Mouse (Mus musculus) hindbrain, embryonic 15.5 days (tissue): Measurements from ENCODE around the gene Mgll. TPM values are rescaled to one million over a fixed set of nuclear protein-coding genes. Genes with fewer than 3 reads are reported as not detected.

ENCODE experiments used
- ATAC-seq: fragments of 200-750 bp; cut with Nextera tagmentation; 2 replicates; pipeline ENCODE4 v1.8.0; 2017; ENCODE audit warnings: low read depth, moderate number of reproducible peaks, moderate TSS enrichment; ENCODE audit not compliant: low FRiP score
- H3K27ac ChIP-seq: fragments of 300-500 bp; sonication (generic); replicated peaks from 2 replicates; pipeline ENCODE4 v1.5.1; 2015; ENCODE audit warnings: mild to moderate bottlenecking, inconsistent platforms
- H3K27me3 ChIP-seq: fragments of 300-500 bp; sonication (generic); 2 replicates; pipeline ENCODE4 v1.6.1; 2015; ENCODE audit warnings: control low read depth, inconsistent platforms
- H3K36me3 ChIP-seq: fragments of 300-500 bp; sonication (generic); 2 replicates; pipeline ENCODE4 v1.6.1; 2015; ENCODE audit warnings: control low read depth, inconsistent platforms
- H3K4me1 ChIP-seq: fragments of 300-500 bp; sonication (generic); replicated peaks from 2 replicates; pipeline ENCODE4 v1.6.1; 2015; ENCODE audit warnings: control low read depth, inconsistent platforms
- H3K4me2 ChIP-seq: fragments of 300-500 bp; sonication (generic); 2 replicates; pipeline ENCODE4 v1.6.1; 2015; ENCODE audit warnings: moderate library complexity, mild to moderate bottlenecking, inconsistent platforms
- H3K4me3 ChIP-seq: fragments of 300-500 bp; sonication (generic); 2 replicates; pipeline ENCODE4 v1.5.1; 2015; ENCODE audit warnings: mild to moderate bottlenecking, inconsistent platforms
- H3K9ac ChIP-seq: fragments of 300-500 bp; sonication (generic); 2 replicates; pipeline ENCODE4 v1.6.1; 2015; ENCODE audit warnings: inconsistent platforms
- H3K9me3 ChIP-seq: fragments of 300-500 bp; sonication (generic); 2 replicates; pipeline ENCODE4 v1.6.1; 2016; ENCODE audit warnings: control low read depth, inconsistent platforms
- WGBS: fragments of 180-500 bp; shearing (Covaris S2); methylation state at CpG from one replicate; pipeline ENCODE4 v1.1.7; 2015; 5-methylcytosine and 5-hydroxymethylcytosine counted together
- polyA plus RNA-seq: library from polyadenylated mRNA; unstranded; fragments of >200 nt; fragmentation: Nextera tagmentation; extraction: Ambion mirVana; gene quantifications from 2 replicates; pipeline ENCODE4 v1.2.1, GENCODE M21; 2015

Mgll gene
- polyA plus RNA-seq, 1 experiment from 2014 or later: 59.0 TPM

DNA sequence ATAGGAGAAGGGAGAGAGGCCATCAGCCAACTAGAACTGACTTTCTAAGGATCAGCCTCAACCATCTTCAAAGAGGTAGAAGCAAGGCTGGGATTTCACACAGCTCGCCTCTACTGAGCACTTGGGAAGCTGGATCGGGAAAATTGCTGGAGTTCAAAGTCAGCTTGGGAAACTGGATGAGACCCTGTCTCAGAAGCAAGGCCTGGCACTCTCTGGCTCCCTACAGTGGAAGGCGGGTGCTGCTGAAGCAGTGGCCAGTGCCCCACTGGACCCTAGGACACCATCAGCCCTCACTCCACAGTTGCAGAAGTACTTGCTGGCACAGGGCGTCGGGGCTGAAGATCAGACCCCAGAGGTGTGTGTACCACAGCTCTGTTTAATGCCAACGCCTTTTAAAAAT lies 133.6 kb downstream of the Mgll start:
- H3K4me1 ChIP-seq: 0 out of 2 replicates have a peak, but pooled peaks cover 7% of the 10 kb centered on the region
- WGBS: 88% methylated on average over 6 of the region's 6 CpGs
- no peak for ATAC-seq
- no peaks in the 10 kb centered on the region for H3K27me3 ChIP-seq
- no peak overlapping the region for H3K4me3 ChIP-seq
- H3K27ac ChIP-seq: peak overlapping the region; percentile 36; the same call in 1 of the 2 replicates
- peaks cover 62% of the 10 kb centered on the region for H3K36me3 ChIP-seq
- H3K4me2 ChIP-seq: no peak overlapping the region
- no peaks in the 10 kb centered on the region for H3K9me3 ChIP-seq
- no peak overlapping the region for H3K9ac ChIP-seq

DNA sequence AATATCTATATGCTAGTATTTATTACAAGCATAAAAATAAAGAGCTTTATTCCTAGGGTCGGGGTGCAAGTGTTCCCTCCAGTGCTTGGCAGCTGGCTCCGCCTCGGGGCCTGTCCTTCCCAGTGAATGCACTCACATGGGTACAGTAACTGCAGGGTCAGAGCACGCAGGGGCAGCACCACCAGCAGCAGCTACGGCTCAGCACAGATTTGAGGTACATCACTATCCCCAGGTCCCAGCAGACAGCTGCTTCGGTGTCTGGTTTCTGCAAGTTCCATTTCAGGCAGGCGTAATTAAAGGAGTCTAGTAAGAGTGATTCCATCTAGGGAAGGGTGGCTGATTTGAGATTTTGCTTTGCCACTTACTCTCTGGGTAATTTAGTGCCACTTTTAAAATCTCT lies 134.1 kb downstream of the Mgll start:
- 65% methylated on average over 7 of the region's 7 CpGs for WGBS
- 0 out of 2 replicates have a peak, but pooled peaks cover 7% of the 10 kb centered on the region for H3K4me1 ChIP-seq
- no peaks in the 10 kb centered on the region for H3K27me3 ChIP-seq
- H3K4me2 ChIP-seq: no peak overlapping the region
- no peaks in the 10 kb centered on the region for H3K9me3 ChIP-seq
- ATAC-seq: no peak
- no peak overlapping the region for H3K27ac ChIP-seq
- no peak overlapping the region for H3K4me3 ChIP-seq
- H3K9ac ChIP-seq: no peak overlapping the region
- H3K36me3 ChIP-seq: peaks cover 68% of the 10 kb centered on the region

DNA sequence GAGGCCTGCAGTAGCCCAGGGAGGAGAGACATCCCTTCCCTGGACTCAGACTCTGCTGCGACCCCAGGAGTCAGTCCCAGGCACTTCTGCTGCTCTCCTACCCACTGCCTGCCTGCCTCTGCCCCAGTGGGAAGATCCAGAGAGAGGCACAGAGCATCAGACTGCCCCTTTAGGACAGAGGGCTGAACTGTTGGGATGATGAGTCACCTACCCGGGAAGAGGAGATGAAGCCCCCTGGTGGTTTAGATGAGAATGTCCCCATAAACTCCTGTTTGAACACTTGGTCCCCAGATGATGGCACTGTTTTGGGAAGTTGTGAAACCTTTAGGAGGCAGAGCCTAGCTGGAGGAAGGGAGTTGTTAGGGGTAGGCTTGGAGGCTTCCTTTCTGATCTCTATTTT lies 136.7 kb downstream of the Mgll start:
- no peak overlapping the region for H3K4me2 ChIP-seq
- H3K9ac ChIP-seq: no peak overlapping the region
- no peaks in the 10 kb centered on the region for H3K27me3 ChIP-seq
- H3K27ac ChIP-seq: no peak overlapping the region
- WGBS: 13% methylated on average over 2 of the region's 2 CpGs
- H3K4me3 ChIP-seq: no peak overlapping the region
- H3K4me1 ChIP-seq: 0 out of 2 replicates have a peak, but pooled peaks cover 7% of the 10 kb centered on the region
- no peak for ATAC-seq
- peaks cover 69% of the 10 kb centered on the region for H3K36me3 ChIP-seq
- no peaks in the 10 kb centered on the region for H3K9me3 ChIP-seq

DNA sequence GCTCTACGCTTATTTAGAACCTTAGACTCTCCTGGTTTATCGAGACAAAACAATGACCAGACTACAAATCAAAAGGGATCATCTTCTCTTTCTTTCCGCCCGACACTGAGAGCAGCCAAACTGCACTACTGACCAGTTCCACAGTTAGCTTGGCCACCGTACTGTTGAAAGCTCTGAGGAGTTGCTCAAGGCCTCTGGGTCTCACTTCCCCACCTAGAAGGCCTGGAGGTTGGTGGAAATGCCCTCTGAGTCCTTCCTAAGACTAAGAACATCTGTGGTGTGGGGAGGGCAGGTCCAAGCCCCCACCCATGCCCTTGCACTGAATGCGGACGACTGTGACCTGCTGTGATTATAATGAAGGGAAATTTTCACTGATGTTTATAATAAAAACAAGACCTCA lies 141.5 kb downstream of the Mgll start:
- Histone ChIP-seq H3K4me1 (peaks cover 14% of the 10 kb centered on the region), H3K9me3 (no peaks in the 10 kb centered on the region), H3K9ac (no peak overlapping the region), H3K4me3 (no peak overlapping the region), H3K27me3 (no peaks in the 10 kb centered on the region), H3K27ac (no peak overlapping the region), H3K4me2 (no peak overlapping the region), H3K36me3 (peaks cover 41% of the 10 kb centered on the region)
- ATAC-seq: no peak
- 89% methylated on average over 7 of the region's 7 CpGs for WGBS

DNA sequence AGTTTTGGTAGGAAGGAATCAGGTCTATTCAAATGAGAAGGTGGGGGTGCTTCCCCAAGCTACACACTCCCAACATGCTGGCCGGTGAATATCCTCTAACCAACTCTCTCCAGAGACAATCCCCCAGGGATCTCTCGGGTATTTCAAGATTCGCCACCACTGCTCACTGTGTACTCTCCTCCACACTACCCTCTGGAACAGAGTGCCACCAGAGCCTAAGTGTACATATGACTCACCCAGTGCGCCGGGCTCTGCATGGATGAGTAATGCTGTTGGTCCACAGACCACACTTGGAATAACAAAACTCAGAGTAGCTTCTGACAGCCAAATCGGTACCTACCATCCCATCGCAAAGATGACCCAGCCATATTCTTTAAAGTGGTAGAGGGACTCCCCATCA lies 145.2 kb downstream of the Mgll start:
- no peaks in the 10 kb centered on the region for H3K9me3 ChIP-seq
- H3K36me3 ChIP-seq: peaks cover 7% of the 10 kb centered on the region
- H3K4me3 ChIP-seq: no peak overlapping the region
- H3K4me2 ChIP-seq: no peak overlapping the region
- no peak overlapping the region for H3K9ac ChIP-seq
- H3K27ac ChIP-seq: no peak overlapping the region
- peaks cover 45% of the 10 kb centered on the region for H3K4me1 ChIP-seq
- no peak for ATAC-seq
- H3K27me3 ChIP-seq: no peaks in the 10 kb centered on the region
- 81% methylated on average over 7 of the region's 7 CpGs for WGBS

DNA sequence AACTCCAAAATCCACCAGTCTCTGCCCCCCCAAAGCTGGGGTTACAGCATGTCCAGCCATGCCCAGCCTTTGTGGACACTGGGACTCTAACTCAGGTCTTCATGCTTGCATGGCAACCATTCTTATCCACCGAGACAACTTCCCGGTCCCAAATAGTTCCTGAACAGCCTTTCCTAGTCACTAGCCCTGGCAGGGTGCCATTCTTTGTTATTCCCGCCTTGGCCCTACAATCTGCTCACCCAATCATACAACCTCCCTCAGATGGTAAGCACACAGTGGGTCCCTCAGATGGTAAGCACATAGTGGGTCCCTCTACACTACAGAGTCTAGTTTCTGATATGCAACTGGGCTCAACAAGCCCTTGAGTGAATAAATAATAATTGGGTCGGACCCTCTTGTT lies 146.4 kb downstream of the Mgll start:
- Histone ChIP-seq H3K27me3 (no peaks in the 10 kb centered on the region), H3K27ac (peak overlapping the region; percentile 97), H3K9ac (no peak overlapping the region), H3K4me1 (peaks cover 49% of the 10 kb centered on the region), H3K4me2 (peak overlapping the region; percentile 87), H3K9me3 (no peaks in the 10 kb centered on the region), H3K4me3 (no peak overlapping the region; the same call in 1 of the 2 replicates), H3K36me3 (no peaks in the 10 kb centered on the region)
- ATAC-seq: no peak
- 31% methylated on average over 4 of the region's 4 CpGs for WGBS

DNA sequence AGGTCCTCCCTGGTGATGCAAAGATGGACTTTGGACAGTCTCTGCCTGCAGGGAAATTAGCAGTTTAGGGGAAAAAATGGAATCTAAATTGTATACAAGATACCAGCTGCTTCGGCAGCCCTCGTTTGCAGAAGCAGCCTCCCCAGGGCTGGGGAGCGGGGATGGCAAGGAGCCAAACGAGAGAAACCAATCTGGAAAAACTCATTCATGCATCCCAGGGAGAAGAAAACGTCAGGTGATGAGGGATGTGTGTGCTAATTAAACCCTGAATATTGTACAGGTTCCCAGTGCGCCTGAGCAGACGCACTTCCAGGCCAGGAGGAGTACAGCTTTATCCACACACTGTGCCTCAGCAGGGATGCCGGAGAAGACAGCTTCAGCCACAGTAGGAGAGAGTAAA lies 147.3 kb downstream of the Mgll start:
- 13% methylated on average over 8 of the region's 8 CpGs for WGBS
- Histone ChIP-seq H3K9me3 (no peaks in the 10 kb centered on the region), H3K4me1 (peaks cover 49% of the 10 kb centered on the region), H3K9ac (peak overlapping the region; percentile 9; the same call in 1 of the 2 replicates), H3K27ac (peak overlapping the region; percentile 97), H3K36me3 (no peaks in the 10 kb centered on the region), H3K4me3 (peak overlapping the region; percentile 88), H3K27me3 (no peaks in the 10 kb centered on the region), H3K4me2 (peak overlapping the region; percentile 87)
- ATAC-seq: peak; percentile 13; the same call in 1 of the 2 replicates

DNA sequence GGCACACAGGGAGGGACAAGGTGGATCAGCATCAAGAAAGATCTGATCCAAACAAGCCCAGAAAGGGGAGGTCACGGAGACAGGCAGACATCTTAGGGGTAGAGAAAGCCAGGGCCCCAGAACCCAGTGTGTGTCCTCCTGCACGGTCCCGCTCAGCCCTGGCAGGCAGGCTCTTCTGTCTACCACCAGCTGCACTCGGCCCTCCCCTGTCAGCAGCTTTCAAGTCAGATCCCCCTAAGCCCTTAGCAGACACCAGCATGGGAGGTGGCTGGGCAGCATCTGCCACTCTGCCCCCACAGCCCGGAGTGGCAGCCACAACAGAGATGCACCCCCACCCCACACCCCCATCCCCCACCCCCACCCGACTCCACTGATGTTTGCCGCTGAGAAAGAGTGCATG lies 148.6 kb downstream of the Mgll start:
- no peaks in the 10 kb centered on the region for H3K27me3 ChIP-seq
- no peak; the same call in 1 of the 2 replicates for ATAC-seq
- H3K4me2 ChIP-seq: peak overlapping the region; percentile 87
- H3K9me3 ChIP-seq: no peaks in the 10 kb centered on the region
- H3K27ac ChIP-seq: peak overlapping the region; percentile 97
- peaks cover 49% of the 10 kb centered on the region for H3K4me1 ChIP-seq
- H3K36me3 ChIP-seq: no peaks in the 10 kb centered on the region
- peak overlapping the region; percentile 96 for H3K9ac ChIP-seq
- H3K4me3 ChIP-seq: peak overlapping the region; percentile 88
- WGBS: 16% methylated on average over 7 of the region's 7 CpGs

DNA sequence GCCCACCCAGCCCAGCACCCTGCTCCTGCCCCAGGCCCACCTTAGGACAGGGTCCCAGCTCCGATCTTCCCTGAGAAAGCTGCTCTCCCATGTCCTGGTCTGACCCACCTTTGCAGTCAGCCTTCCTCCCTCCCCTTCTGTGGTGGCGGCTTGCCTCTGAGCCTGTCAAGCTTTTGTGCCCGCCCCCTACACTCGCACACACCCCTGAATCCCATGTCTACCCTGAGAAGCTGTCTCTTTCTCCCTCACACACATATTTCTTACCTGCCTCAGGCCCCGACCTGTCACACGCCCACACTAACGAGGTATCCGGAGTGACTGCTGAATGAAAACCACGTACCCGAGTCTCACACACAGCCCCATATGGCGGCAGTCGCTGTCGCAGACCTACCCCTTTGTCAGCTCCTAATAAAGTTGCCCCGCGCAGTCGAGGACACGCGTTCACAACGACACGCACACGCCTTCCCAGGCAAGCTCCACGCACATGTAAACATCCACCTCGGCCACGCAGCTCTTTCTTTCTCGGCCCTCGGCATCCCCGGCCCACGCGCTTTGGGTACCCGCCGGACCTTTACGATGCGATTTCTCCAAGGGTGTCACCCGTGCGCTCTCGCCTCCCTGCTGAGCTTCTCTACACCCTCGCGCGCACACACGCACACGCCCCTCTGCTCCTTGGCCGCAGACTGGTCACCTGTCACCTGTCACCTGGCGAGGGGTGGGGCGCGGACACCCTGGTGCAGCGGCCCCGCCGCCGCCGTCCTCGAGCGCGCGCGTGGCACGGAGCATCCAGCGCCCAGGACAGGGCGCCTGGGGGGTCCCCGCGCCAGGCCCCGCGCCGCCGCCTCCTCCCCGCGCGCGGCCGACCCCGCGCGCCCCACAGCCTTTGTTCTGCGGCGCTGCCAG lies 150.0 kb downstream of the Mgll start:
- Histone ChIP-seq H3K27me3 (no peaks in the 10 kb centered on the region), H3K4me2 (peak overlapping the region; percentile 87), H3K9me3 (no peaks in the 10 kb centered on the region), H3K9ac (peak overlapping the region; percentile 96), H3K36me3 (no peaks in the 10 kb centered on the region), H3K27ac (peak overlapping the region; percentile 97), H3K4me1 (peaks cover 49% of the 10 kb centered on the region), H3K4me3 (peak overlapping the region; percentile 88)
- peak; percentile 65 for ATAC-seq
- WGBS: 2% methylated on average over 57 of the region's 74 CpGs

DNA sequence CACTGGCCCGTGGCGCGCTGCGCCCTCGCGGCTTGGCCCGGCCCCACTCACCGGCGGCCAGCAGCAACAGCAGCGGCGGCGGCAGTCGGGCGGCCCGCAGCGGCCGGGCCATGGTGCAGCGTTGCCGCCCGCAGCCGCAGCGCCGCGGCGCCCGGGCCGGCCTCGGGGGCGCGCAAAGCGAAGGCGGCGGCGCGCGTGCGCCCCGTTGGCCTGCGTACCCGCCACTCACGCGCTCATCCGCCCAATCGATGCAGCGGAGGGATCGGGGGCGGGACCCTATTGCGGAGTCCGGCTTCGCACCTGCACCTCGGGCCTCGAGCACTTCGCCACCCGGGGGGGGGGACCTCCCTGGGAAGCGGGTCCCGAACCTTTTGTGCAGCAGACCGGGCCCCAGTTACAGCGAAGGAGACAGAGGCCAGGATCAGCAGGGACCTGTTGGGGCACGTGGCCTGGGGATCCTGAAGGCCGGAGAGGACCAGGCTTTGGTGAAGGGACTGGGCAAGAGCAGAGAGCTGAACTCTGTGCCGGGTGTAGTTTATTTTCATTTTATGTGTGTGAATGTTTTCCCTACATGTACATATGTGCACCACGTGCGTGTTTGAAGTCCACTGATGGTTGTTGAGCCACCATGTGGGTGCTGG lies 150.8 kb downstream of the Mgll start, which contains the start of gene Podxl2:
Gene Podxl2 (minus strand): TSS at position 177 of the 641 bp plus-strand sequence.
- H3K9ac ChIP-seq: peak within 1 kb of the TSS; percentile 96
- WGBS: 4% methylated on average over 54 of the region's 63 CpGs
- H3K36me3 ChIP-seq: no peaks in the 10 kb centered on the region
- peaks cover 42% of the 10 kb centered on the region for H3K4me1 ChIP-seq
- peak; percentile 77 for ATAC-seq
- H3K9me3 ChIP-seq: no peaks in the 10 kb centered on the region
- peak within 1 kb of the TSS; percentile 97 for H3K27ac ChIP-seq
- H3K27me3 ChIP-seq: no peaks in the 10 kb centered on the region
- peak within 1 kb of the TSS; percentile 88 for H3K4me3 ChIP-seq
- H3K4me2 ChIP-seq: peak within 1 kb of the TSS; percentile 87
